Mouse (Mus musculus) liver, embryonic 13.5 days (tissue): ENCODE data around the gene Pptc7. TPM values are rescaled to one million over a fixed set of nuclear protein-coding genes. Genes with fewer than 3 reads are reported as not detected.

Experiments used
- ATAC-seq: fragments of 200-750 bp; cut with Nextera tagmentation; 2 replicates; pipeline ENCODE4 v1.8.0; 2017; ENCODE audit warnings: low read depth, mild to moderate bottlenecking, moderate number of reproducible peaks, moderate library complexity
- DNase-seq: peaks from one replicate; pipeline ENCODE4 v3.0.0; 2022
- H3K27ac ChIP-seq: fragments of 300-500 bp; sonication (generic); 2 replicates; pipeline ENCODE4 v1.5.1; 2015; ENCODE audit warnings: moderate library complexity, mild to moderate bottlenecking, inconsistent platforms
- H3K27me3 ChIP-seq: fragments of 300-500 bp; sonication (generic); 2 replicates; pipeline ENCODE4 v1.6.1; 2015; ENCODE audit warnings: mild to moderate bottlenecking, inconsistent platforms
- H3K36me3 ChIP-seq: fragments of 300-500 bp; sonication (generic); 2 replicates; pipeline ENCODE4 v1.6.1; 2015; ENCODE audit warnings: mild to moderate bottlenecking, inconsistent platforms
- H3K4me1 ChIP-seq: fragments of 300-500 bp; sonication (generic); replicated peaks from 2 replicates; pipeline ENCODE4 v1.6.1; 2015; ENCODE audit warnings: inconsistent platforms
- H3K4me2 ChIP-seq: fragments of 300-500 bp; sonication (generic); 2 replicates; pipeline ENCODE4 v1.6.1; 2015; ENCODE audit warnings: inconsistent platforms, mild to moderate bottlenecking, moderate library complexity
- H3K4me3 ChIP-seq: fragments of 300-500 bp; sonication (generic); replicated peaks from 2 replicates; pipeline ENCODE4 v1.5.1; 2015; ENCODE audit warnings: mild to moderate bottlenecking, inconsistent platforms
- H3K9ac ChIP-seq: fragments of 300-500 bp; sonication (generic); 2 replicates; pipeline ENCODE4 v1.6.1; 2015; ENCODE audit warnings: mild to moderate bottlenecking, inconsistent platforms
- H3K9me3 ChIP-seq: fragments of 300-500 bp; sonication (generic); replicated peaks from 2 replicates; pipeline ENCODE4 v1.6.1; 2016; ENCODE audit warnings: inconsistent platforms
- WGBS: fragments of 180-500 bp; shearing (Covaris S2); methylation state at CpG from one replicate; pipeline ENCODE4 v1.1.7; 2015; ENCODE audit not compliant: insufficient replicate concordance; 5-methylcytosine and 5-hydroxymethylcytosine counted together
- polyA plus RNA-seq: library from polyadenylated mRNA; unstranded; fragments of >200 nt; fragmentation: Nextera tagmentation; extraction: Ambion mirVana; gene quantifications from 2 replicates; pipeline ENCODE4 v1.2.1, GENCODE M21; 2015

The Pptc7 gene
- polyA plus RNA-seq, 1 experiment from 2014 or later = 3.4 TPM

GRCm38 (mm10) chr5:122286191-122286590 lies 2.0 kb downstream of the Pptc7 start:
- Histone ChIP-seq H3K4me3 (peak overlapping the region; percentile 97), H3K27ac (no peak overlapping the region), H3K4me2 (peak overlapping the region; percentile 100), H3K27me3 (peaks cover 13% of the 10 kb centered on the region), H3K36me3 (peaks cover 14% of the 10 kb centered on the region), H3K9ac (peak overlapping the region; percentile 91), H3K4me1 (peaks cover 67% of the 10 kb centered on the region), H3K9me3 (no peaks in the 10 kb centered on the region)
- 76% methylated on average over 10 of the region's 10 CpGs for WGBS
- DNase-seq (no peak), ATAC-seq (no peak)

GRCm38 (mm10) chr5:122287026-122287425 lies 2.9 kb downstream of the Pptc7 start:
- H3K4me2 ChIP-seq = 0 out of 2 replicates have a peak overlapping the region, but pooled peaks have one; percentile 7
- H3K36me3 ChIP-seq = peaks cover 14% of the 10 kb centered on the region
- H3K9me3 ChIP-seq = no peaks in the 10 kb centered on the region
- DNase-seq (no peak), ATAC-seq (no peak)
- 0 out of 2 replicates have a peak, but pooled peaks cover 6% of the 10 kb centered on the region for H3K27me3 ChIP-seq
- WGBS = 47% methylated on average over 4 of the region's 4 CpGs
- H3K27ac ChIP-seq = no peak overlapping the region
- H3K4me3 ChIP-seq = no peak overlapping the region
- peaks cover 71% of the 10 kb centered on the region for H3K4me1 ChIP-seq
- H3K9ac ChIP-seq = no peak overlapping the region

GRCm38 (mm10) chr5:122288147-122288811 lies 4.1 kb downstream of the Pptc7 start:
- no peak overlapping the region for H3K4me2 ChIP-seq
- H3K27ac ChIP-seq = no peak overlapping the region
- no peak overlapping the region for H3K4me3 ChIP-seq
- WGBS = 73% methylated on average over 4 of the region's 4 CpGs
- no peak for DNase-seq
- peaks cover 80% of the 10 kb centered on the region for H3K4me1 ChIP-seq
- H3K9ac ChIP-seq = no peak overlapping the region
- no peaks in the 10 kb centered on the region for H3K9me3 ChIP-seq
- ATAC-seq = no peak
- no peaks in the 10 kb centered on the region for H3K27me3 ChIP-seq
- H3K36me3 ChIP-seq = peaks cover 14% of the 10 kb centered on the region

- Histone ChIP-seq H3K4me1 (peaks cover 67% of the 10 kb centered on the region), H3K36me3 (peaks cover 22% of the 10 kb centered on the region), H3K9me3 (no peaks in the 10 kb centered on the region), H3K27ac (peak overlapping the region; percentile 66), H3K9ac (peak overlapping the region; percentile 57), H3K27me3 (no peaks in the 10 kb centered on the region), H3K4me3 (peak overlapping the region; percentile 22; the same call in 1 of the 2 replicates), H3K4me2 (peak overlapping the region; percentile 55)
- WGBS = 35% methylated on average over 6 of the region's 6 CpGs
- ATAC-seq = peak; percentile 90
- peak; percentile 51 for DNase-seq
Observed at GRCm38 (mm10) chr5:122291149-122291548, 7.0 kb downstream of the Pptc7 start.

GRCm38 (mm10) chr5:122291553-122292339 lies 7.6 kb downstream of the Pptc7 start:
- Histone ChIP-seq H3K4me1 (peaks cover 61% of the 10 kb centered on the region), H3K36me3 (peaks cover 22% of the 10 kb centered on the region), H3K4me2 (peak overlapping the region; percentile 55), H3K9me3 (no peaks in the 10 kb centered on the region), H3K4me3 (peak overlapping the region; percentile 22; the same call in 1 of the 2 replicates), H3K9ac (peak overlapping the region; percentile 57), H3K27ac (peak overlapping the region; percentile 66), H3K27me3 (no peaks in the 10 kb centered on the region)
- DNase-seq (no peak), ATAC-seq (peak; percentile 27; the same call in 1 of the 2 replicates)
- 50% methylated on average over 17 of the region's 17 CpGs for WGBS

GRCm38 (mm10) chr5:122293131-122293530 lies 9.0 kb downstream of the Pptc7 start:
- Histone ChIP-seq H3K27me3 (no peaks in the 10 kb centered on the region), H3K9ac (no peak overlapping the region), H3K4me2 (no peak overlapping the region), H3K36me3 (peaks cover 18% of the 10 kb centered on the region; the same call in 1 of the 2 replicates), H3K27ac (no peak overlapping the region), H3K4me3 (no peak overlapping the region), H3K9me3 (no peaks in the 10 kb centered on the region), H3K4me1 (peaks cover 48% of the 10 kb centered on the region)
- ATAC-seq (no peak), DNase-seq (no peak)
- WGBS = 79% methylated on average over 6 of the region's 6 CpGs

GRCm38 (mm10) chr5:122294219-122294735 lies 10.1 kb downstream of the Pptc7 start:
- no peak overlapping the region for H3K27ac ChIP-seq
- ATAC-seq (no peak), DNase-seq (no peak)
- H3K9ac ChIP-seq = no peak overlapping the region
- H3K36me3 ChIP-seq = peaks cover 15% of the 10 kb centered on the region; the same call in 1 of the 2 replicates
- peaks cover 44% of the 10 kb centered on the region for H3K4me1 ChIP-seq
- WGBS = 81% methylated on average over 3 of the region's 3 CpGs
- H3K4me2 ChIP-seq = no peak overlapping the region
- no peaks in the 10 kb centered on the region for H3K9me3 ChIP-seq
- H3K27me3 ChIP-seq = no peaks in the 10 kb centered on the region
- H3K4me3 ChIP-seq = no peak overlapping the region

- WGBS = 80% methylated on average over 14 of the region's 14 CpGs
- DNase-seq (no peak), ATAC-seq (no peak)
- Histone ChIP-seq H3K4me3 (no peak overlapping the region), H3K9me3 (no peaks in the 10 kb centered on the region), H3K27ac (no peak overlapping the region), H3K4me1 (peaks cover 41% of the 10 kb centered on the region), H3K36me3 (0 out of 2 replicates have a peak, but pooled peaks cover 8% of the 10 kb centered on the region), H3K4me2 (no peak overlapping the region), H3K27me3 (no peaks in the 10 kb centered on the region), H3K9ac (no peak overlapping the region)
Observed at GRCm38 (mm10) chr5:122295113-122295935, 11.2 kb downstream of the Pptc7 start.

GRCm38 (mm10) chr5:122300071-122300518 lies 15.9 kb downstream of the Pptc7 start:
- DNase-seq (no peak), ATAC-seq (no peak)
- Histone ChIP-seq H3K27me3 (no peaks in the 10 kb centered on the region), H3K9me3 (no peaks in the 10 kb centered on the region), H3K9ac (no peak overlapping the region), H3K4me2 (no peak overlapping the region), H3K4me3 (no peak overlapping the region), H3K4me1 (peaks cover 42% of the 10 kb centered on the region), H3K36me3 (0 out of 2 replicates have a peak, but pooled peaks cover 7% of the 10 kb centered on the region), H3K27ac (no peak overlapping the region)
- WGBS = 84% methylated on average over 6 of the region's 6 CpGs

GRCm38 (mm10) chr5:122302810-122303745 lies 18.9 kb downstream of the Pptc7 start:
- WGBS = 55% methylated on average over 17 of the region's 17 CpGs
- H3K36me3 ChIP-seq = peaks cover under 1% of the 10 kb centered on the region
- H3K4me3 ChIP-seq = no peak overlapping the region
- H3K4me1 ChIP-seq = peaks cover 47% of the 10 kb centered on the region
- H3K27ac ChIP-seq = 0 out of 2 replicates have a peak overlapping the region, but pooled peaks have one; percentile 31
- no peak for DNase-seq
- H3K27me3 ChIP-seq = no peaks in the 10 kb centered on the region
- no peak overlapping the region for H3K9ac ChIP-seq
- no peak overlapping the region for H3K4me2 ChIP-seq
- ATAC-seq = no peak; the same call in 1 of the 2 replicates
- H3K9me3 ChIP-seq = no peaks in the 10 kb centered on the region
